Mouse (Mus musculus) thymus, postnatal 4 days (tissue): ENCODE measurements at regions not wholly inside any gene's neighbourhood (a gene's known extent, or its start where the extent isn't known, plus 50 kb on each side); places are given as distances from the start of the nearest gene placed in this dataset.
"Not testable (repeated sequence)": the region's sequence is repeated elsewhere in the genome, so short reads cannot be mapped to it uniquely, and the experiment has no call there.

Source experiments
- DNase-seq: peaks from one replicate; pipeline ENCODE4 v3.0.0; 2021

- no peak for DNase-seq
These were observed 305.1 kb upstream of the Arx start for GRCm38 (mm10) chrX:92981141-92981540.

- no peak for DNase-seq
These were observed 283.8 kb upstream of the Arx start for GRCm38 (mm10) chrX:93002236-93002976.

- no peak for DNase-seq
These were observed 279.6 kb upstream of the Arx start for GRCm38 (mm10) chrX:93006681-93007080.

GRCm38 (mm10) chrX:93011578-93011977 is 274.7 kb upstream of the Arx start:
- DNase-seq: no peak

- no peak for DNase-seq
These were observed 269.9 kb upstream of the Arx start for GRCm38 (mm10) chrX:93016391-93016790.

- no peak for DNase-seq
These were observed 245.1 kb upstream of the Arx start for GRCm38 (mm10) chrX:93041096-93041495.

GRCm38 (mm10) chrX:93042736-93043135 is 243.5 kb upstream of the Arx start:
- no peak for DNase-seq

GRCm38 (mm10) chrX:93048967-93049754 is 237.1 kb upstream of the Arx start:
- DNase-seq: no peak

- no peak for DNase-seq
These were observed 236.5 kb upstream of the Arx start for GRCm38 (mm10) chrX:93049755-93050143.

GRCm38 (mm10) chrX:93059533-93059932 is 226.7 kb upstream of the Arx start:
- no peak for DNase-seq

GRCm38 (mm10) chrX:93068884-93069283 is 217.4 kb upstream of the Arx start:
- no peak for DNase-seq

- DNase-seq: peak; percentile 49
These were observed 216.5 kb upstream of the Arx start for GRCm38 (mm10) chrX:93069569-93070289.

GRCm38 (mm10) chrX:93070290-93070611 is 216.0 kb upstream of the Arx start:
- no peak for DNase-seq

- no peak for DNase-seq
These were observed 197.3 kb upstream of the Arx start for GRCm38 (mm10) chrX:93088976-93089375.

GRCm38 (mm10) chrX:93097551-93097950 is 188.7 kb upstream of the Arx start:
- no peak for DNase-seq

- DNase-seq: no peak
These were observed 178.2 kb upstream of the Arx start for GRCm38 (mm10) chrX:93107930-93108567.

- not testable (repeated sequence) for DNase-seq
These were observed 131.9 kb upstream of the Arx start for GRCm38 (mm10) chrX:93154367-93154766.

GRCm38 (mm10) chrX:93159105-93159504 is 127.1 kb upstream of the Arx start:
- no peak for DNase-seq

- DNase-seq: no peak
These were observed 125.3 kb upstream of the Arx start for GRCm38 (mm10) chrX:93160956-93161355.
